Mouse (Mus musculus) kidney, embryonic 14.5 days (tissue): Measurements from ENCODE around the gene Lpp. TPM values are rescaled to one million over a fixed set of nuclear protein-coding genes. Genes with fewer than 3 reads are reported as not detected.

ENCODE experiments used
- ATAC-seq: fragments of 200-750 bp; cut with Nextera tagmentation; 2 replicates; pipeline ENCODE4 v1.8.0; 2017; ENCODE audit warnings: moderate number of reproducible peaks, mild to moderate bottlenecking, moderate TSS enrichment, moderate library complexity; ENCODE audit not compliant: low FRiP score, low TSS enrichment
- H3K27ac ChIP-seq: fragments of 300-500 bp; sonication (generic); 2 replicates; pipeline ENCODE4 v1.5.1; 2014; ENCODE audit warnings: low read depth, mild to moderate bottlenecking, low read length, moderate library complexity, mixed read lengths
- H3K27me3 ChIP-seq: fragments of 300-500 bp; sonication (generic); 2 replicates; pipeline ENCODE4 v1.6.1; 2014; ENCODE audit warnings: mild to moderate bottlenecking, low read length; ENCODE audit not compliant: control insufficient read depth, insufficient read depth
- H3K36me3 ChIP-seq: fragments of 300-500 bp; sonication (generic); 2 replicates; pipeline ENCODE4 v1.6.1; 2014; ENCODE audit warnings: low read length, mixed read lengths; ENCODE audit not compliant: control insufficient read depth, insufficient read depth
- H3K4me1 ChIP-seq: fragments of 300-500 bp; sonication (generic); 2 replicates; pipeline ENCODE4 v1.6.1; 2014; ENCODE audit warnings: low read length, mixed read lengths; ENCODE audit not compliant: control insufficient read depth, insufficient read depth
- H3K4me2 ChIP-seq: fragments of 300-500 bp; sonication (generic); replicated peaks from 2 replicates; pipeline ENCODE4 v1.6.1; 2014; ENCODE audit warnings: low read depth, mild to moderate bottlenecking, low read length
- H3K4me3 ChIP-seq: fragments of 300-500 bp; sonication (generic); 2 replicates; pipeline ENCODE4 v1.5.1; 2014; ENCODE audit warnings: mild to moderate bottlenecking, low read length
- H3K9ac ChIP-seq: fragments of 300-500 bp; sonication (generic); 2 replicates; pipeline ENCODE4 v1.6.1; 2014; ENCODE audit warnings: low read depth, mild to moderate bottlenecking, low read length, moderate library complexity
- H3K9me3 ChIP-seq: fragments of 300-500 bp; sonication (generic); 2 replicates; pipeline ENCODE4 v1.6.1; 2016; ENCODE audit warnings: low read length; ENCODE audit not compliant: control insufficient read depth
- WGBS: fragments of 180-500 bp; shearing (Covaris S2); extraction: QIAGEN DNeasy Blood & Tissue Kit; methylation state at CpG from one replicate; pipeline ENCODE4 v1.1.7; 2014; 5-methylcytosine and 5-hydroxymethylcytosine counted together
- polyA plus RNA-seq: library from polyadenylated mRNA; unstranded; fragments of >200 nt; fragmentation: Nextera tagmentation; extraction: Ambion mirVana; gene quantifications from 2 replicates; pipeline ENCODE4 v1.2.1, GENCODE M21; 2014

Gene Lpp
- polyA plus RNA-seq, 1 experiment from 2014 or later, result 49.2 TPM

GRCm38 (mm10) chr16:24829860-24830259 is 436.6 kb downstream of the Lpp start:
- H3K27ac ChIP-seq, result no peak overlapping the region
- H3K9ac ChIP-seq, result no peak overlapping the region
- H3K4me3 ChIP-seq, result no peak overlapping the region
- H3K27me3 ChIP-seq, result no peaks in the 10 kb centered on the region
- 87% methylated on average over 4 of the region's 4 CpGs for WGBS
- H3K4me1 ChIP-seq, result no peaks in the 10 kb centered on the region
- no peak overlapping the region for H3K4me2 ChIP-seq
- no peak for ATAC-seq
- no peaks in the 10 kb centered on the region for H3K9me3 ChIP-seq
- no peaks in the 10 kb centered on the region for H3K36me3 ChIP-seq

DNA sequence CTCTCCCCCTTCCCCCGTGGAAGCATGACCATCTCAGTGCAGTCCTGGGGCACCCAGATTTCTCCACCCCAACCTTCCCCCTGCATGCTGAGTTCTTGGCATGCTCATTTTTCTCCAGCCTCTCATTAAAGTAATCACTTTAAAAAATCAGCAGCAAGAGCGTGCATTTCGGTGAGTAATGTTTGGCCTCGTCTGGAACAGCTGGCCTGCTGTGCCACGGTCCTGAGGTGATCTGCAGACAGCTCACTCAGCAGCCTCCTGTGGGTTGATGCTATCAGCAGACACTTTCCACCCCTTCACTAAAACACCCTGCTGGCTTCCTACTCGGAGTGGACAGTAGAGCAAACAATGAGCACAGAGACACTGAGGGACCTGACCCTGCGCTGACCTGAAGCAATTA is 437.6 kb downstream of the Lpp start:
- WGBS, result 60% methylated on average over 7 of the region's 7 CpGs
- H3K9ac ChIP-seq, result no peak overlapping the region
- H3K27ac ChIP-seq, result no peak overlapping the region
- H3K36me3 ChIP-seq, result no peaks in the 10 kb centered on the region
- no peaks in the 10 kb centered on the region for H3K4me1 ChIP-seq
- no peaks in the 10 kb centered on the region for H3K27me3 ChIP-seq
- no peak for ATAC-seq
- no peak overlapping the region for H3K4me3 ChIP-seq
- no peak overlapping the region for H3K4me2 ChIP-seq
- H3K9me3 ChIP-seq, result no peaks in the 10 kb centered on the region

GRCm38 (mm10) chr16:24833221-24833620 is 439.9 kb downstream of the Lpp start:
- Histone ChIP-seq H3K27me3 (no peaks in the 10 kb centered on the region), H3K4me1 (no peaks in the 10 kb centered on the region), H3K27ac (no peak overlapping the region), H3K36me3 (no peaks in the 10 kb centered on the region), H3K4me2 (no peak overlapping the region), H3K9ac (no peak overlapping the region), H3K9me3 (no peaks in the 10 kb centered on the region), H3K4me3 (no peak overlapping the region)
- 0 out of 2 replicates have a peak, but pooled peaks have one; percentile 20 for ATAC-seq
- 61% methylated on average over 8 of the region's 8 CpGs for WGBS

DNA sequence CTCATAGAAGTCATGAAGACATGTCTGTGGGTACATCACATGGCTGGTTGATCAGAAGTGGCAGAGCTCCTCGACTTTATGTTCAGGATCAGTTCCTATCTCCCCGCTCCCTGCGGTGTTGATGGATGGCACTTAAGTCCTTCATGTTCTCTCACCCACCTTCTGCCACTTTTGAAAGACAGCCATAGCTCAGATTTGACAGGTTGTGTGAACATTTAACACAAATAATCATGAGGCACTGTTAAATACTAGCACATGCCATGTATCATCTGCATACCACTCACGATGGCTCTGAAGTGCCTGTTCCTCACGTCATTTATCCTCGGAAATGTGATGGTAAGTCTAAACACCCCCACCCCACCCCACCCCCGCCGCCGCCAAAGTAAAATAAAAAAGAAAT is 441.2 kb downstream of the Lpp start:
- H3K9ac ChIP-seq, result no peak overlapping the region
- H3K4me2 ChIP-seq, result no peak overlapping the region
- no peaks in the 10 kb centered on the region for H3K36me3 ChIP-seq
- H3K9me3 ChIP-seq, result no peaks in the 10 kb centered on the region
- no peaks in the 10 kb centered on the region for H3K4me1 ChIP-seq
- no peak for ATAC-seq
- no peak overlapping the region for H3K27ac ChIP-seq
- 87% methylated on average over 9 of the region's 9 CpGs for WGBS
- H3K4me3 ChIP-seq, result no peak overlapping the region
- no peaks in the 10 kb centered on the region for H3K27me3 ChIP-seq

GRCm38 (mm10) chr16:24836550-24836949 is 443.2 kb downstream of the Lpp start:
- no peak overlapping the region for H3K9ac ChIP-seq
- H3K27me3 ChIP-seq, result no peaks in the 10 kb centered on the region
- no peak overlapping the region for H3K4me2 ChIP-seq
- H3K4me3 ChIP-seq, result no peak overlapping the region
- H3K9me3 ChIP-seq, result no peaks in the 10 kb centered on the region
- H3K27ac ChIP-seq, result no peak overlapping the region
- WGBS, result 92% methylated on average over 5 of the region's 5 CpGs
- H3K4me1 ChIP-seq, result no peaks in the 10 kb centered on the region
- no peak for ATAC-seq
- no peaks in the 10 kb centered on the region for H3K36me3 ChIP-seq

GRCm38 (mm10) chr16:24839018-24839417 is 445.7 kb downstream of the Lpp start:
- no peak overlapping the region for H3K4me2 ChIP-seq
- 60% methylated on average over 1 of the region's 1 CpGs for WGBS
- no peaks in the 10 kb centered on the region for H3K4me1 ChIP-seq
- H3K27ac ChIP-seq, result no peak overlapping the region
- H3K4me3 ChIP-seq, result no peak overlapping the region
- no peak for ATAC-seq
- H3K9ac ChIP-seq, result no peak overlapping the region
- H3K36me3 ChIP-seq, result no peaks in the 10 kb centered on the region
- no peaks in the 10 kb centered on the region for H3K9me3 ChIP-seq
- no peaks in the 10 kb centered on the region for H3K27me3 ChIP-seq

GRCm38 (mm10) chr16:24840073-24840472 is 446.8 kb downstream of the Lpp start:
- Histone ChIP-seq H3K36me3 (no peaks in the 10 kb centered on the region), H3K4me2 (no peak overlapping the region), H3K9me3 (no peaks in the 10 kb centered on the region), H3K9ac (no peak overlapping the region), H3K27me3 (no peaks in the 10 kb centered on the region), H3K4me1 (no peaks in the 10 kb centered on the region), H3K27ac (no peak overlapping the region), H3K4me3 (no peak overlapping the region)
- 89% methylated on average over 5 of the region's 5 CpGs for WGBS
- no peak for ATAC-seq

GRCm38 (mm10) chr16:24846141-24846540 is 452.8 kb downstream of the Lpp start:
- Histone ChIP-seq H3K4me3 (no peak overlapping the region), H3K9ac (no peak overlapping the region), H3K27me3 (no peaks in the 10 kb centered on the region), H3K27ac (no peak overlapping the region), H3K9me3 (no peaks in the 10 kb centered on the region), H3K36me3 (no peaks in the 10 kb centered on the region), H3K4me2 (no peak overlapping the region), H3K4me1 (no peaks in the 10 kb centered on the region)
- ATAC-seq, result no peak
- WGBS, result 78% methylated on average over 1 of the region's 1 CpGs

DNA sequence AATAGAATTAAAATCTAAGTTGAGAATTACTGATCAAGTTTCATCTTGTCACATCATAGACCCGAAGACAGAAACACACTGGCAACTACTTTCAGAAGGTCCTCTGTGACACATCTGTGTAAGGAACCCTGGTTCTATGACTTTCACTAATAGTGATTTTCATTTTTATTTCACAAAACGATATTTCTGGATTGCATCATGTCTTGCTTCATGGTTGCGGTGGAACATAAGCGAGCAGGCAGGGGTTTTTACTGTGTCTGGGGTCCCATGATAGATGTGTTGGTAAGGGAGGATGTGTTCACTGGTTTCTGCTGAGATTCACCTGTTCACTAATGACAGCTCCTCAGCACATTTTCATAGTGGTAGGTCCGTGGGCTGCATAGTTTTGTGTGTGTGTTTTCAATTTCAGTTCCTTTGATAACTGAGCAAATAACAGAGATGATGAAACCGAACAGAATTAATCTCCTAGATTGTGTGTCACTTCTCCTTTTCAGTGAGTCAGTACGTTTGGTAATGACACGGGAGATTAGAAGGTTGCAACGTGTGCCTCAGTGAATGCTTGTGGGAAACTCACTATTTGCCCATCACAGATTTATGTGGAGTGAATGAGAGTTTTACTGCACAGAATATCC is 466.3 kb downstream of the Lpp start:
- Histone ChIP-seq H3K4me2 (no peak overlapping the region), H3K27ac (no peak overlapping the region), H3K4me1 (no peaks in the 10 kb centered on the region), H3K9me3 (no peaks in the 10 kb centered on the region), H3K4me3 (no peak overlapping the region), H3K9ac (no peak overlapping the region), H3K36me3 (no peaks in the 10 kb centered on the region), H3K27me3 (no peaks in the 10 kb centered on the region)
- no peak for ATAC-seq
- WGBS, result 89% methylated on average over 9 of the region's 9 CpGs
